Mouse (Mus musculus) small intestine, adult 2 months (tissue): ENCODE data around the gene Mnat1.

Experiments
- CTCF ChIP-seq: fragments of 200-500 bp; IDR thresholded peaks from 2 replicates; pipeline ENCODE4 v1.5.1; 2012; ENCODE audit warnings: low read depth, mild to moderate bottlenecking, control low read depth, inconsistent platforms, low read length, moderate library complexity, mixed read lengths; ENCODE audit not compliant: insufficient replicate concordance, insufficient read length; ENCODE audit errors: extremely low read depth
- POLR2A ChIP-seq: fragments of 200-500 bp; IDR thresholded peaks from 2 replicates; pipeline ENCODE4 v1.6.1; 2012; ENCODE audit warnings: low read depth, mild to moderate bottlenecking, control low read depth, inconsistent platforms, low read length, moderate library complexity

GRCm38 (mm10) chr12:73110431-73111111, 12.9 kb upstream of the Mnat1 start:
- TF ChIP-seq CTCF (no peak), POLR2A (no peak)
